Mouse (Mus musculus) embryonic fibroblast, embryonic 13.5 days (primary cell): ENCODE data around the gene Ncmap. TPM values are rescaled to one million over a fixed set of nuclear protein-coding genes. Genes with fewer than 3 reads are reported as not detected.
A peak's percentile ranks its signal among the peaks of the same experiment; 100 is the strongest.

Source experiments
- H3K27ac ChIP-seq: 2 replicates; pipeline ENCODE4 v1.5.1; 2012; ENCODE audit warnings: low read length, control low read depth, inconsistent platforms; ENCODE audit not compliant: insufficient read depth
- H3K4me1 ChIP-seq: 2 replicates; pipeline ENCODE4 v1.6.1; 2011; ENCODE audit warnings: low read length; ENCODE audit not compliant: control insufficient read depth, insufficient read depth
- H3K4me3 ChIP-seq: 2 replicates; pipeline ENCODE4 v1.5.1; 2011; ENCODE audit warnings: mild to moderate bottlenecking, control low read depth, low read length; ENCODE audit not compliant: insufficient read depth
- CTCF ChIP-seq: IDR thresholded peaks from 2 replicates; pipeline ENCODE4 v1.5.1; 2011; ENCODE audit warnings: mild to moderate bottlenecking, control low read depth, low read length, moderate library complexity, borderline replicate concordance; ENCODE audit not compliant: insufficient read depth
- POLR2A ChIP-seq: IDR thresholded peaks from 2 replicates; pipeline ENCODE4 v1.6.1; 2011; ENCODE audit warnings: low read depth, mild to moderate bottlenecking, control low read depth, low read length, moderate library complexity
- polyA plus RNA-seq: library from polyadenylated mRNA; stranded (reverse); fragments of >200 nt; gene quantifications from 2 replicates; pipeline ENCODE4 v1.2.4, GENCODE M21; 2011; ENCODE audit warnings: low read depth; ENCODE audit not compliant: missing spikeins, insufficient read length

The Ncmap gene
- polyA plus RNA-seq, 1 experiment, result not detected

DNA sequence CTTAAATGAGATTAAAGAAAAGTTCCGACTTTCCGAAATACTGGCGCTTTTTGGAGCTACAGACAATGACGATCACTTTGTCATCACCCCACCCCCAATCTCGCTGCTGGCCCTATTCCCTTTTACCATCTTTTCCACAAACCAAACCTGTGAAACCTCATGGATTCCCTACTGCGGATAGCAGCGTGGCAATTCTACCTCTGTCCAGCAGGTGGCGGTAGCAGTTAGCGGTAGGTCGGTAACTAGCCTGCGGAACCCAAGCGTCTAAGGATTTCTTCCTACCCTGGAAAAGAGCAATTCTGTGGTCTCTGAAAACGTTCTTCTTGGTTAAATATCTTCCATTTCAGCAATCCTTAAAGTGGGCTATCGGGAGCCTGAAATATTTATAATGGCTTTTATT lies 15.7 kb downstream of the Ncmap start:
- H3K27ac ChIP-seq, result no peak overlapping the region
- TF ChIP-seq CTCF (peak; percentile 97), POLR2A (no peak)
- H3K4me3 ChIP-seq, result no peak overlapping the region
- H3K4me1 ChIP-seq, result no peaks in the 10 kb centered on the region

DNA sequence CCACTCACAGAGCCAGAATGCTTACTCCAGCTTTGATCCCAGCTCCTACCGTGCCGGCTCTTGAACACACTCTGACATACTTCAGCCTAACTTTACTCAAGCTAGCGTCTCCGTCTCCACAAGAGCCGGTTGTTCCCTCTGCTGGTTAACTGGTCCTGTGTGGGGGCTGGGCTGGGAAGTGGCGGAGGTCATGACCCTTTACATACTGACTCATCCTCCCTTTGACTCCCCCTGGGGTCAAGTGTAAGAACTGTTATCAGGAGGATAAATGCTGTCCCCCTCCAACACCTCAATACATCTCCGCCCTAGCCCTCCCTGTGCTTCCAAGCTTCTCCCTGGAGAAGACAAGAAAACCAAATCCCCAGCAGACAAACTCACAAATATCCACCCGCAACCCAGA lies 16.7 kb downstream of the Ncmap start:
- no peaks in the 10 kb centered on the region for H3K4me1 ChIP-seq
- no peak overlapping the region for H3K4me3 ChIP-seq
- TF ChIP-seq CTCF (no peak), POLR2A (no peak)
- no peak overlapping the region for H3K27ac ChIP-seq

DNA sequence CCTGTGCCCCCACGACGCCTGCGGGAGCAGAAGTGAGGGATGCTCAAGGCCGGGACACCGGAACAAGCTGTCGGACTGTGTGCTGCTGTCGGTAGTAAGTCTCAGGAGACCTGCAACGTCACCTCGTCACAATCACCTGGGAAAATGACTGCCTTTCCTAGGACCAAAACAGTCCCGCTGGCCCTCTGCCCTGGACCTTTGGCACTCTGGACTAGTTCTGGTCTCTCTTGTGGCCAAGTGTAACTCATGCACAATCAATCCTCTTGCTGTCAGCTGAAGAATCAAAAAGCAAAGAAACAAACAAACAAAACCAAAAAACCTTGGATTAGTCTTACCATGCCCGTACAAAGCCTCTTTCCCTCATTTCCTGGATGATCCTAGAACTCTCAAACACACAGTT lies 20.8 kb downstream of the Ncmap start:
- Histone ChIP-seq H3K27ac (no peak overlapping the region), H3K4me1 (no peaks in the 10 kb centered on the region), H3K4me3 (no peak overlapping the region)
- TF ChIP-seq POLR2A (no peak), CTCF (no peak)

DNA sequence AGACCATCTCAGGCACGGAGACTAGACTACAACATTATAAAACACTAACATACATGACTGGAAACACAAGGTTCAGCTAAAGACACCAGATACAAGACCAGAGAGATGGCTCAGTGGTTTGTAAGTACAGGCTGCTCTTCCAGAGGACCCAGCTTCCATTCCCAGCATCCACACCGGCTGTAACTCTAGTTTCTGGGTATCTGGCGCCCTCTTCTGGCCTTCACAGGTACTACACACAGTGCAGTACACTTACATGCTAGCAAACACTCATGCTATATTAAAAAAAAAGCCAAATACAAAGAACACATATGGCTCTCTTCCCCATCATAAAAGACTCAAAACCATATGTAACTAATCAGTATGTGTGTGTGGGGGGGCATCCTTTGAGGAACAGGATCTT lies 22.6 kb downstream of the Ncmap start:
- Histone ChIP-seq H3K4me1 (no peaks in the 10 kb centered on the region), H3K27ac (no peak overlapping the region), H3K4me3 (no peak overlapping the region)
- TF ChIP-seq CTCF (no peak), POLR2A (no peak)

DNA sequence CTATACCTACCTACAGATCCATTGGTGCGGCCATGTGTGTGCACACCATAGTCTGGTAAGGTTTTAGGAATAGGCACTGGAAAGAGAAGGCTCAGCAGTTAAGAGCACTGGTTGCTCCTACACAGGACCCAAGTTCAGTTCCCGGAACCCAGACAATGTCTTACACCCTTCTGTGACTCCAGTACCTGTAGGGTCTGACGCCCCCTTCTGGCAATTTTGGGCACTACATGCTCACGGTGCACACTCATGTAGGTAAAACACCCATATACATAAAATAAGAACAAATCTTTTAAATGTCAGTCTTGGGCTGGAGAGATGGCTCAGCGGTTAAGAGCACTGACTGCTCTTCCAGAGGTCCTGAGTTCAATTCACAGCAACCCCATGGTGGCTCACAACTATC lies 24.7 kb downstream of the Ncmap start:
- H3K4me3 ChIP-seq, result no peak overlapping the region

DNA sequence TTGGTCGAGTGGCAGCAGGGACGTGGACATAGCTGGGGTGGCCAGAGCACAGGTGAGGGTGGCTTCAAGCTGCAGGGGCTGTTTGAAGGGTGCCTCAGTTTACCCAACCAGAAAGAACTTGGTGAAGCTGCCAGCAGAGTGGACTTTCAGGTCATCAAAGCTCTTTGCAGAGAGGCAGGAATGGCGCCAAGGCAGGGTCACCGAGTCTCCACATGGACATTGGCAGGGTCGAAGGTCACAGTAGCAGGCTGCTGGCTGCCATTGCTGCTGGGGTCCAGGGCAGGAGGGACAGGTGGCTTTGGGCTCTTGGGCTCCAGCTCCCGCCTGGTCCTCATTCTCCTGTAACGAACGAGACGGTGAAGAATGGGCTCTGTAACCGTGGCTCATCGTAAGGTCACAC lies 27.7 kb downstream of the Ncmap start:
- Histone ChIP-seq H3K4me1 (no peaks in the 10 kb centered on the region), H3K4me3 (no peak overlapping the region), H3K27ac (no peak overlapping the region)
- no peak for TF ChIP-seq CTCF
- no peak for TF ChIP-seq POLR2A

More for the DNA sequence above, 24.7 kb downstream of the Ncmap start:
- TF ChIP-seq CTCF (no peak), POLR2A (no peak)
- Histone ChIP-seq H3K27ac (no peak overlapping the region), H3K4me1 (no peaks in the 10 kb centered on the region)

DNA sequence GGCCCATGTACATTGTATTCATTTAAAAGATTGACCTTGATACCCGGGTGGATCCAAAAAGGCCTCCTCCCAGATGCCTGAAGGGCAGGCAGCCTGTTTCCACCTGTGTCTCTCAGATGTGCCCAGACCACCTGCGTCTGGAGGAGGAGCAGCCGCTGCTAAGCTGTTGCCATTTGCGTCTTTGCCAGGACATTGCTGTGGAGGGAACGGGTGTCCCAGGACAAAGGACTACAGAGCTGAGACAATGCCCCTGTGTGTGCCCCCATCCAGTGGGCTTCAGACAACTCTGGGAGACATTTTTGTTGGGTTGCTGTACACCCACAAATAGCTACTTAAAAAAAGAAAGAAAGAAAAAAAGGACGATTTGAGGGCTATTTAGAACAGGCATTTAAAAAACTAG lies 35.2 kb downstream of the Ncmap start:
- H3K4me1 ChIP-seq, result no peaks in the 10 kb centered on the region
- no peak overlapping the region for H3K27ac ChIP-seq
- H3K4me3 ChIP-seq, result no peak overlapping the region
- TF ChIP-seq CTCF (no peak), POLR2A (no peak)

DNA sequence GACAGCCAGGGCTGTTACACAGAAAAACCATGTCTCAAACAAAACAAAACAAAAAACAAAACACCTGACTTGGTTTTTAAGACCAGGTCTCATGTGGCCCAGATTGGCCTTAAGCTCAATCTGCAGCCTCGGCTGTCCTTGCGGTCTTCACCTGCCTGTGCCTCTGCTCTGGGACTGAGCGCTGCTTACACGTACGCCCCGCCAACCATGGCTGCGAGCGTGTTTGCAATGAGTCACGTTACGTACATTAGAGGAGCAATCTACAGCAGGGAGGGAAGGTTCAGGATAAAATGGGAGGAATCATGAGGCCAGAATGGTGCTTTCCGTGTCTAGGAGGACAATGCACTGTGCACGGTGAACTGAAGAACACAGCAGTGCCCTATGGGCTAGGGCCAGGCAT lies 36.3 kb downstream of the Ncmap start:
- no peaks in the 10 kb centered on the region for H3K4me1 ChIP-seq
- TF ChIP-seq CTCF, result no peak
- no peak for TF ChIP-seq POLR2A

DNA sequence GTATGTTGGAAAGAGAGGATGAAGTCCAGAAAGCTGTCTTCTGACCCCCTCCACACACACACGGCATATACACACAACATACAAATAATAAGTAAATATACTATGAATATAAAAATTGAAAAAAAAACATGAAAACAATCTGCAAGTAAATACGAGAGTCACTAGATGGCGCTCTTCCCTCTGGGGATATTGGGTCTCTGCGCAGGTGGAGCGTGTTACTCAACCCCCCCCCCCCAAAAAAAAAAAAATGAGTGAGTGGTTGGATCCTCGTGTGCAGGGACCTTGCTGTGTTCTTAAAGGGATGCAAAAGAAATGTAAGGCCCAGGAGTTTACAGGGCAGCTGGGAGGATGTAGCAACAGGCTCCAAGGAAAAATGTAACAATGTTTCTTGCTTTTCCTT lies 39.3 kb downstream of the Ncmap start:
- TF ChIP-seq POLR2A (no peak), CTCF (peak; percentile 42; the same call in 1 of the 2 replicates)
- H3K4me1 ChIP-seq, result no peaks in the 10 kb centered on the region; the same call in 1 of the 2 replicates
- H3K4me3 ChIP-seq, result no peak overlapping the region
- no peak overlapping the region for H3K27ac ChIP-seq

More for the DNA sequence above, 36.3 kb downstream of the Ncmap start:
- no peak overlapping the region for H3K27ac ChIP-seq
- H3K4me3 ChIP-seq, result no peak overlapping the region

DNA sequence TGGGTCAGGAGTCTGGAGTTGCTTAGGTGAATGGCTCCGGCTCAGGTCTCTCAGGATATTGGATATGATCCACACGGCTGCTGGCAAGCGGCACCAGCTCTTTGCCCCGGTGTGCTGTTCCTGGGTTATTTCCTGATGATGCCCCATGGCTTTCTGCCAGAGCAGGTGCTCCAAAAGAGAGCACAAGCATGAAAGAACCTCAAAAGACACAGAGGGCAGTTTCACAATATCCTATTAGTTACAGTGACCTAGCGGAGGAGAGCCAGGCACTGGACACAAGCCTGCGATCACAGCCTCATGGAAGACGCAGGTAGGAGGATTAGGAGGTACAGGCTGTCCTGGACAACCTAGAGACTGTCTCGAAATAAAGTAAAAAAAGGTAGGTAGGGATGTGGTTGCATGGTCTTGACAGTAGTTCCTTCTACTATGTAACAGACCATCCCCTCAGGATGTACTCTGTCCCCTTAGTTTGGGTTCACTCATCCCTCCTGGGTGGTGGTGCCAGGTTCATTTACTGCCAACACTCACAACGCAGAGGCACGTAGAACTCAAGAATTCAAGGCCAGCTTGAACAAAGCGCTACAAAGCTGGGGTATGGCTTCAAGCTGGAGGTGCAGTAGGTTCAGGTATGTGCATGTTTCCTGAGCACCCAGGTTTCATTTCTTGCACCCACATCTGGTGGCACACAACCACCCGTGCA lies 40.7 kb downstream of the Ncmap start:
- Histone ChIP-seq H3K4me3 (no peak overlapping the region), H3K27ac (no peak overlapping the region), H3K4me1 (no peaks in the 10 kb centered on the region; the same call in 1 of the 2 replicates)
- TF ChIP-seq CTCF (no peak), POLR2A (no peak)
